Mouse (Mus musculus) cerebellum, adult 11-12 months (tissue): ENCODE measurements around the gene Rims3.

ENCODE experiments used
- DNase-seq: peaks from one replicate; pipeline ENCODE4 v3.0.0; 2022

Gene Rims3

DNA sequence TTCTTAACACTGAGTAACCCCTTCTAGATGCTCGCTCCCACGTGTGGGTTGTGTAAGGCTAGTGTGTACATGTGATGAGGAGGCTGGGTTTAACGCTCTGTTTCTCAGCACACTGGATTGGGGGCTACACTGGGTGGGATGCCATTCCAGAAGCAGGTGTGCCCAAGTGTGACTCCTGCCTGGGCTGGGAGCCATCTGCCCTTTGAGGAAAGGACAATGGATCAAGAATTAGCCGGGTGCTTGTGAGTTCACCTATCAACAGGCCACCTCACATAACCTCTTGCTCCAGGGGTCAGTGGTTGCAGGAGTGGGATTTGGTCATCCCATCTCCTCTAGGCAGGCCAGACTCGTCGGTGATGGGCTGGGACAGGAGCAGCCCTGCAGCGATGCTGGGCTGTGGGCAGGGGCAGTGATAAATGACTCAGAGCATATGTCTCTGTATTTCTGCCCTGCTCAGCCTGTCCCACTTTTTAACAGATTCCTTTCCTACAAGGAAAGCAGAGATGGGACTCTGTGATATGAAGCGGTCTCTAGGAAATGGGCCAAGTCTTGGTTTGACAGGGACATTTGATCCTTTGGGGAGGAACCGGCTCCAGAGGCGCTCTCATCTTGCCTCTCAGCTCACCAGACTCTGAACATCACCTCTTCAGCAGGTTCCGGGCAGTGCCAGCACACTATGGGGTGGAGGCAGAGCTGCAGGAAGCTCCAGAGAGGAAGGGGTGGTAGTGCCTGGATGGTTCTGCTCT is 39.2 kb downstream of the Rims3 start:
- DNase-seq, result peak; percentile 77

DNA sequence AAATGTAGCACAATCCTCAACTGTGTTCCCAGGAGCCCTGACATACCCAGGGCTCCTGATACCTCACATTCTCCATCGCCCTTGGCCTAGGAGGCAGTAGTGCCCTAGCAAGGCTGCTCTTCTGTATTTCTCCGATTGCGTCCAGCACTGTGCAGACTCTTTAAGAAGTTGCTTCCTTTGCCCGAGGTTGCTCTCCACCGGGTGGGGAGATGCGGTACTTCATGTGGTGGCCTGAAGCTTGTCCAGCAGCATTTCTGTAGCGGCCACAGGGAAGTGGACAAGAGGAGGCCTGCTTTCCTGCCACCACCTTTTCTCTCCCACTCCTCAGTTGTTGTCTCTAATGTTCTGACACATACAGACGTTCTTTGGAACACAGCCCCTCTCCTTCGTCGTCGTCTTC is 40.0 kb downstream of the Rims3 start:
- DNase-seq, result no peak

DNA sequence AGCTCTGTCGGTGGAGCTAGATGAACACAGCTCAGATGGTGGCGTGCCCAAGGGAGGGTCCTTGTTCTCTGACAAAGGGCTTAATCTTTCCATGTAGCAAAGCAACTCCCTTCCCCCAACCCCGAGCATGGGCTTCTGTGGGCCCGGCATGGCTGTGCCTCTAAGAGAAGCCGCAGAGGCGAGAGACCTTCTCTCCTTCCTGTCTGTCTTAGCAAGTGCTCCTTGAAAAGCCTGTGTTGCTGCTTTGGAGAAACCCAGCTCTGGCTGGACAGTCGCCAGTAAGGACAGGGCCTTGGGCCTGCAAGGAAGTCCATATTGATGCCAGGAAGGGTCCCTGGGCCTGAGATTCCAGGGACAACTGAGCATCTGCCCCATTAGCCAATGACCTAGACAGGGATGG is 40.6 kb downstream of the Rims3 start:
- peak; percentile 63 for DNase-seq

DNA sequence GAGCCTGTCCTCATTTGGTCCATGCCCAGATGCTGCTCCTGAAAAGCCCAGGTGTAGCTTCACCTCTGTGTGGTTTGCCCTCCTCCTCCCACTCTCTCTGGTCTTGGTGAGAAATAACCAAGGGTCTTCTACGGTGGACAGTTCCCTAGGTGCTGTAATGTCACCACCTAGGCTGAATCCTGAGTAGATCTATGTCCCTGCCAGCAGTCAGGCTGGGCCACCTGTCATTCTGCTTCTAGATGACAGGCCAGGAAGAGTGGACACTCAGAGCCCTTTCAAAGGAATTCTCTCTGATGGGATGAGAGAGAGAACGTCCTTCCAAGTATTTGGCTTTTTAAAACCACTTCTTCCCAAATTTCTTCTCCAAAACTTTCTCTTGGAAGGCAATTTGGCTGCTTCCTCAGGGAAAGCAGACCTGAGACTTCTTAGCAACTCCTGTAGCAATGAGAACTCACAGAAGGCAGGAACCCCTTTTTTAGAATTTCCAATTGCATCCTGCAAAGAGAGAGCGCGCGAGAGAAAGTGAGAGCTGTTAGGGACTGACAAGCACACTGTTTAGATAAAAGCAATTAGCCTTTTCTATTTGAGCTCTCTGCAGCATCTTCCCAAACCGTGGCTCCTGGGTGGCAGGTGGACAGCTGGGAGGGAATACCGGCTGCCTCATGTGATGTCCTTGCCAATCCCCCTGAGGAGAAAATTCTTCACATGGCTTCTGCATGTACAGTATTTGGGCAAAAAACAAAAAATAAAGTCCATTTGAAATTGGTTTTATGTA is 41.4 kb downstream of the Rims3 start:
- DNase-seq, result peak; percentile 50

DNA sequence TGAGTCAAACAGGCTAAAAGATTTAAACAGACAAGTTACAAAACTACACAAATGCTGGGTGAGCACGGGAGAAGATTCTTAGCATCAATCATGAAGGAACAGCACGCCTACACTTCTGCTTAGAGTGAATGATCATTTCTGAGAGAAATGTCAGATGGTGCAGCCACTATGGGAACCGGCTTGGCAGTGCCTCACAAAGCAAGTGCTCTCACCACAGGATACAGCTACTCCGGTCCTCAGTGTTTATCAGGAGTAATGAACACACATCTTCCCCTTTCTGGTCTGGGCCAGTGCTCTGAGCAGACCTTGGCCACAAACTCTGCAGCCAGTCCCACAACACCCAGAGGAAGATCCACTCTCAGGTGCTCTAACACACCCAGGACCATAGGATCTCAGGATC is 49.9 kb downstream of the Rims3 start:
- DNase-seq, result no peak

DNA sequence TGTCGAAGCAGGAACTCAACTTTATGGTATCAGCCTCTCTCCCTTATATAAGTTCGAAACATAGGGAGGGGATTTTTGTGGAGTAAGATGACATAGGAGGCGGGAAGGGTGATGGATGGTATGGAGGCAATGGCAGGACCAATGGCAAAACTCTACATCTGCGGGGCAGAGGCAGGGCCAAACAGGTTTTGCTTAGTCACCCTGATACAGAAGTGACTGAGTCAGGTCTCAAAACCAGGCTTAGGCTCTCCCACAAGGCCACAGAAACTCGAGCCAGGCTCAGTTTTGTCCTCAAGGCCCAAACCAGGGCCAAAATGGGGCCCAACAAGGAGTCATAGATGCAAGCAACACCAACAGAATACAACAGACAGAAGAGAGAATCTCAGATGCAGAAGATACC is 51.0 kb downstream of the Rims3 start:
- DNase-seq, result no peak

DNA sequence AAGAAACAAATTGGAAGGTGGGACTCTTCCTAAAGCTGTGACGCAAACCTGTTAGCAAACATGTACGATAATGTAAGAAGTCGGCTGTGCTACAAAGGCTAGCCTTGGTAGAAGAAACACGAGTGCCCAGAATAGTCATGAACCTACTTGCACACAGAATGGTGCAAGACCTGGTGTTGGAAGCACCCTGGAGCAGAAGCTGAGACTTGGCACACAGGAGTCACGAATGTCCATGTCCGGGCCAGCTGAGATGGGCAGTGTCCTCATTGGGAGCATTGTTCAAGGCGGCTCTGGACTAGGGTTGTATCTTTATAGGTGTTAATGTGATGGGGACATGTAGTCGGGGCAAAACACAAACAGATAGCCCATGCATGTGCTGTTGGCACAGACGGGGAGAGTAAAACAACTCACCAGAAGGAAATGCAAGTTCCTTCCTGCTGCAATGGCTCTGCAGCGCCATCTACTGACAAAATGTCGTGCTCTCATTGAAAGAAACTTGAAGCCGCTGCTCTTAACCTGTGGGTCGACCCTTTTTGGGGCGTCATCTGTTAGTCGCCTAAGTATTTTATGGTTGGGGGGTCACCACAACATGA is 55.0 kb downstream of the Rims3 start:
- peak; percentile 67 for DNase-seq

DNA sequence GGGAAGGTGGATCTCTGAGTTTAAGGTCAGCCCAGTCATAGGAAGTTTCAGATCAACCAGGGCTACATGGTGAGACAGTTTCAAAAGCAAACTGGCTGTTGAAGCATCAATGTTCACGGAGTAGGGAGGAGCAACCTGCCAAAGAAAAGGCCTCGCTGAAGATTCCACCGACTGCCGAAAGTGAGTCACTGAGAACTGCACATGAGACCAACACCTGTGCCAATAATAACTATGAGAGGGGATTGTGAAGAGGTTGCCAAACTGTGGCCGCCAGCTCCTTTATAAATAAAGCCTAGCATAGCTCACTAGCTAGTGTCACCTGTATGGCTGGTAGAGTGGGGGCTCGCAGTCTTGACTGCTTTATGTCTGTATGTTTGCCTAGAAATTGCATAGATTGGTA is 56.5 kb downstream of the Rims3 start:
- DNase-seq, result no peak

DNA sequence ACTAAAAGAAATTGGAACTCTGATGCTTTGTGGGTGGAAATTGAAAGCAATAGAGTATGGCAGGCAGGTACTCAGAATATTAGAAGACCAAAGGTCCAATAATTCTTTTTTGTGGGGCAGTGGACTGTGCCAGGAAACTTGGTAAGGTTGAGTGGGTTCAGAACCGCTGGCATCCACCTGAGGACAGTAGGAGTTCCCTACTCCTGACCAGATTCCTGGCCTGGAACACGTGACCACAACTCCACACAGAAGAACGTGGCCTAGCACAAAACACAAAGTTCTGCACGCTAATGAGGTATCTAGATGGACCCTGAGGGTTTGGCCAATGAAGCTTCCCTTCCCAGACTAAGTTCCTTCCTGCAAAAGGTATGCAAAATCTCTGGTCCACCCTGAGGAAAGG is 58.2 kb downstream of the Rims3 start:
- no peak for DNase-seq

DNA sequence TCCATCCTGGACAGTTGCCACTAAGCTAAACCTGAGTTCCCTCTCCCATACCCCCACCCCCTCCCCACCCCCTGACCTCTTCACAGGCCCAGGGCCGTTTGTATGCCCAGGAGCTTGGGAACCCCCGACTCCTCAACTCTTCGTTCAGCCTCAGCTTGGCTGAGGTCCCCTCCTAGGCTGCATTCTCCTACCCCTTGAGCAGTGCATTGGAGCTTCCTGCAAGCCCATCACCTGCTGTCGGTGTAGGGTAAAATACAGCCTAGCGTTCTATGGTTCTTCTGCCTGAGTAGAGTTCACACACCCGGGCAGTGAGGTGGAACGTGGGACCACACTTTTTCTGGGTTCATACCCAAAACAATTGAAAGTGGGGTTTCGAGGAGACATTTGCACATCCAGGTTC is 58.8 kb downstream of the Rims3 start:
- no peak for DNase-seq

DNA sequence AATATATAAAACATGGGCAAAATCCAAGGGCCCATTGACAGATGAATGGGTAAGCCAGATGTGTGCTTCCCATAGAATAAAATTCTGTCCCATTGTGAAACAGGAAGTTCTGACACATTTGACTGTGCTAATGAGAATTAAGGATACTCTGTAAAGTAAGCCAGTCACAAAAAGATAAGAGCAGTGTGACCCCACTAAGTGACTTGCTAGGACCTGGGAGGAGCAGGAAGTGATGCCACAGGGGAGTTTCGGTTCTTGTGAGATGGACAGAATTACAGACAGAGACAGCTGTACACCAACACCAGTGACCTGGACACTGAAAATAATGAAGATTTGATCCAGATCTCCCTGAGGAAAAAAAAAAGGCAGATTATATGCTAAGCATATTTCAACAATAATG is 59.2 kb downstream of the Rims3 start:
- DNase-seq, result no peak

DNA sequence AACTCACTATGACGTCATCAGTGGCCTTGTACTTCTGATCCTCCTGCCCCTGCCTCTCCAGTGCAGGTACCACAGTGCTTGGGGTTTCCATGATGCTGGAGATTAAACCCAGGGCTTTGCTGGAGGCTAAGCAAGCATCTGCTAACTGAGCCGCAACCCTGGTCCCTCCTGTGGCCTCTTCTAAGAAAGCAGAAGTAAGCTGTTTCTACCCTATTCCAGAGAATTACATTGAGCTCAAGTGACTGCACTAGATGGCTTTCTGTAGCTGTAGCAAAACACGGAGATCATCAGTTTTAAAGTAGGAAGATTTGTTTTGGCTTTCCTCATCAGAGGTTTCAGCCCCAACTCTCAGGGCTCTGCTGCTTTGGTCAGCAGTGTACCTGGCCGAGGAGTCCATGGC is 59.9 kb downstream of the Rims3 start:
- no peak for DNase-seq

DNA sequence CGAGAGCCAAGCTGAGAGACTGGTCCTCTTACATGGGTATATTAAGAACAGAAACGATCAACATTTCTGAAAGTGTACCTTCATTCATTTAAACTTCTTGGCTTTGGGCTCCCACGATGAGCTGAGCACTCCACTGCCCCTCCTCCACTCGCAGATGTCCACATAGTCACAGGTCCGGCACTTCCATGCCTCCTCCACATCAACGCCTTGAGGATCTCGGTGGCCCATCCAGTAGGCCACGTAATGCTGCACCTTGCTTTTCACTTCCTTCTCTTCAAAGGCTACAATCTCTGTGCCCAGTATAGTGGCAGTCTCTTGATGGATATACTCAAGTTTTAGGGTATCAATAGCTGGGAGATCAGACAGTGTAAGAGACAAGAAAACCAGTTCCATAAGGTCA is 66.8 kb downstream of the Rims3 start:
- no peak for DNase-seq

DNA sequence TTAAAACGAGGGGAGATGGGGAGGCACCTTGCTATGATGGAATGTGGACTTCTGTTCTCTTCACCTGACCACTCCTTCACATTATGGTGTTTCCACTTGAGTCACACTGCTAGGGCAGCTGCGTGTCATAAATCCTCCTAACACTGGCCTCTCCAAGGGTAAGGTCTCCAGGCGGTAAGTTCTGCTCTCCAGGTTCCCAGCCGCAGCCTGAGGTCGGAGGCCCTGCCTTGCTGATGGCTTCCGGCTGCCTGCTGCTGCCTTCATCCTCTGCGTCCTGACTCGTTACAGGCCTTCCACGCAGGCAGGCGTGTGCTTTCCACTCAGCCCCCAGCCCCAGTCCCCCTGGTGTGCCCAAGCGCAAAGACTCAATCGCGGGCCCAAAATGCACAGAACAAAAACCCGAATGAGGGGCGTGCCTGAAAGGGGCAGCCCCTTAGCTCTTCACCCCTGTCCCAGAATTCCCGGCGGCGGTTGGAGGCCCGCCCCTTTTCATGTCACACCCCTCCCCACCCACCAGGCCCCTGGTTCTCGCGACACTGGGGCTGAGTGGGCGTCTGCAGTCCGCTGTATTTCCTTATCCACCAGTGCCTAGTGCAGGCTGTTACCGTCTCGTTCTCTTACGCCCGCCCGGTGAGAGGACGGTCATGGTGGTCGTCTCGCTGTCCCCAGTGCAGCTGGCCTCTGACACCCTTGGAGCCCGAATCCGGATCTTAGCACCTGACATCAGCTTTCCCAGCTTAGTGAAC is 70.1 kb downstream of the Rims3 start, which contains the start of gene Exo5:
Gene Exo5 (minus strand): TSS at position 464 of the 746 bp plus-strand sequence.
- DNase-seq, result peak; percentile 81

DNA sequence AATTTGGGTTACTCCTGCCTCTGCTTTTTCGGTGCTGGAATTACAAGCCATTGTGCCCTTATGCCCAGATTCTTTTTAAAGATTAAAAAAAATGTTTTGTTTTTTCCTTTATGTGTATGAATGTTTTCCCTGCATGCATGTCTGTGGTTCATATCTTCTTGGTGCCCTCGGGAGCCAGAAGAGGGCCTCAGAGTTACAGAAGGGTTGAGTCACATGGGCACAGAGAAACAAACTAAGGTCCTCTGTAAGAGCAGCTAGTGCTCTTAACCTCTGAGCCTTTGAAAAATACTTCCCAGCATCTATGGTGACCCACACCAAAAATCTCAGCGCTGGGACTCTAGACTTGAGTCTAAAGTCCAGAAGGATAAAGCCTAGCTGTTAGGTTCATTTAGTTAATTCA is 70.8 kb downstream of the Rims3 start:
- peak; percentile 45 for DNase-seq

DNA sequence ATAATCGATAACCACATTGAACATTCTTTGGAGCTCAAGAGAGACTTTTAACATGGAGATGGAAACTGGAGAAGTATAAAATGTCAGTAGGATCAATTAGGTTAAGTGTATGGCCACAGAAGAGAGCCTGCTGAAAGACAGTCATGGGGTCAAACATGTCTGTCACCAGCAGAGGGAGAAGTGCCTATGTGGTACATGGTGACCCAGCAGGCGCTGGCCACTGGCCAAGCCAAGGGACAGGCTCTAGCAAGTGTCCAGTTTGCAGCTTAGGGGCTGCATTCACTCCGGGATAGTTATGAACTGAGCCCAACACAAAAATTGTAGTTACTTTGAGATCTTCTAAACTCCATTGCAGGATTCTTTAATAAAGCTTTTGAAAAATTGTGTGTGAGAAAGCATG is 74.1 kb downstream of the Rims3 start:
- no peak for DNase-seq

DNA sequence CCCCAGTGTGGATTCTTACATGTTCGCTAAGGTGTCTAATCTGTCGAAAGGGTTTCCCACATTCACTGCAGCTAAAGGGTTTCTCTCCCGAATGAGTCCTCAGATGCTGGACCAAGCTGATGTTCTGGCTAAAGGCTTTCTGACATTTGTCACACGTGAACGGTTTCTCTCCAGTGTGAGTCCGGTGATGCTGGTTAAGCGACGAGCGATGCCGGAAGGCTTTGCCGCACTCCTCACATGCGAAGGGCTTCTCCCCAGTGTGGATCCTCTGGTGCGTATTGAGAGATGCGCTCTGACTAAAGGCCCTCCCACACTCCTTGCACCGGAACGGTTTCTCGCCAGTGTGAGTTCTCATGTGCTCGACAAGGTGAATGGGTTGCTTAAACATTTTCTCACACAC is 76.1 kb downstream of the Rims3 start:
- DNase-seq, result no peak

DNA sequence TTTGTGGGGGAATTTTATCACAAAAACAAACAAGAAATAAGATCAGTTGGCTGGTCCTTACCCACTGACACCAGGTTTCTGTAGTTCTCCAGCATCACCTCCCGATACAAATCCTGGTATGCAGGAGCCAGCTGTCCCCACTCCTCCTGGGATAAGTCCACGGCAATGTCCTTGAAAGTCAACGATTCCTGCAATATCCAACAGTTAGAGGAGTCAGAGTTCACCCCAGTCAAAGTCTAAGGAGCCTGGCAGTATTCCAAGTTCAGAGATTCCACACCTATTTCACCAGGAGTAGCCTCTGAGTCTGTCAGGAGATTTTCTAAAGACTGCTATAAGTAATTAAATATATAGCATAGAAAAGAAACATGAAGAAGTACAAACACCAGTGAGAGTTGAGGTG is 80.4 kb downstream of the Rims3 start:
- no peak for DNase-seq
